In genomic region chr9:21961366-21961980, GRCm38 (mm10) we compare ENCODE assay signal across 8 mouse cellular contexts. TPM values are rescaled to one million over a fixed set of nuclear protein-coding genes. Genes with fewer than 3 reads are reported as not detected.
DNase-seq lines count a peak whose midpoint lies in the region; ATAC-seq lines count a peak whose summit lies in the region.

No protein-coding gene starts in this region.

- H3K9me3 ChIP-seq in kidney, embryonic 16.5 days (ENCODE audit: low read length) = no peaks in the 10 kb centered on the region
- H3K9me3 ChIP-seq in embryonic facial prominence, embryonic 11.5 days (replicated peaks; ENCODE audit: control insufficient read depth, low read length) = no peaks in the 10 kb centered on the region
- no peaks in the 10 kb centered on the region for H3K9me3 ChIP-seq in midbrain, embryonic 10.5 days (replicated peaks)

- peak overlapping the region; percentile 56 for H3K4me3 ChIP-seq in kidney, embryonic 16.5 days (ENCODE audit: low read length)
- H3K4me3 ChIP-seq in embryonic facial prominence, embryonic 11.5 days (ENCODE audit: low read depth, low read length) = peak overlapping the region; percentile 32
- H3K4me3 ChIP-seq in midbrain, embryonic 10.5 days = peak overlapping the region; percentile 57

- H3K9ac ChIP-seq in kidney, embryonic 16.5 days (replicated peaks; ENCODE audit: low read length) = 0 out of 2 replicates have a peak overlapping the region, but pooled peaks have one; percentile 64
- H3K9ac ChIP-seq in embryonic facial prominence, embryonic 11.5 days (replicated peaks; ENCODE audit: low read length) = no peak overlapping the region

- DNase-seq in kidney, adult 9 months = no peak
- peak; percentile 9 for DNase-seq in embryonic facial prominence, embryonic 11.5 days (ENCODE audit: low spot score)
- no peak for DNase-seq in midbrain, embryonic 10.5 days (ENCODE audit: low spot score)
- no peak for DNase-seq in yolk sac, embryonic 10.5 days (ENCODE audit: low spot score)
- DNase-seq in left cerebral cortex, postnatal 10 days (ENCODE audit: extremely low spot score in 1 of 2, low spot score in 2 of 2) = no peak
- no peak for DNase-seq in frontal cortex, postnatal 10 days (ENCODE audit: low spot score in 2 of 2)

- ATAC-seq in kidney, embryonic 16.5 days (ENCODE audit: low FRiP score, low TSS enrichment) = no peak
- no peak for ATAC-seq in embryonic facial prominence, embryonic 11.5 days (replicated peaks; ENCODE audit: insufficient number of reproducible peaks, low FRiP score, low TSS enrichment, low read depth)
- ATAC-seq in inflammation-experienced regulatory T-cells, adult 6 months = peak; percentile 13

- H3K4me1 ChIP-seq in kidney, embryonic 16.5 days (ENCODE audit: insufficient read depth, low read length) = peaks cover 45% of the 10 kb centered on the region
- 0 out of 2 replicates have a peak, but pooled peaks cover 2% of the 10 kb centered on the region for H3K4me1 ChIP-seq in embryonic facial prominence, embryonic 11.5 days (ENCODE audit: control insufficient read depth, insufficient read depth, low read length)
- peaks cover 41% of the 10 kb centered on the region for H3K4me1 ChIP-seq in midbrain, embryonic 10.5 days

- 2% methylated on average over 35 of the region's 35 CpGs for WGBS in kidney, embryonic 16.5 days
- WGBS in embryonic facial prominence, embryonic 11.5 days = 1% methylated on average over 35 of the region's 35 CpGs
- 1% methylated on average over 35 of the region's 35 CpGs for WGBS in midbrain, embryonic 10.5 days

- peak overlapping the region; percentile 93 for H3K4me2 ChIP-seq in kidney, embryonic 16.5 days (replicated peaks; ENCODE audit: low read depth, low read length)
- peak overlapping the region; percentile 53 for H3K4me2 ChIP-seq in embryonic facial prominence, embryonic 11.5 days (ENCODE audit: low read depth, low read length)

- no peak overlapping the region for H3K27ac ChIP-seq in kidney, embryonic 16.5 days (ENCODE audit: low read length)
- H3K27ac ChIP-seq in embryonic facial prominence, embryonic 11.5 days (replicated peaks; ENCODE audit: low read depth, low read length) = no peak overlapping the region
- H3K27ac ChIP-seq in midbrain, embryonic 10.5 days (replicated peaks) = no peak overlapping the region

- peaks cover 7% of the 10 kb centered on the region; the same call in 1 of the 2 replicates for H3K36me3 ChIP-seq in kidney, embryonic 16.5 days (ENCODE audit: insufficient read depth, low read length)
- no peaks in the 10 kb centered on the region for H3K36me3 ChIP-seq in embryonic facial prominence, embryonic 11.5 days (replicated peaks; ENCODE audit: control insufficient read depth, insufficient read depth, low read depth, low read length)
- peaks cover 12% of the 10 kb centered on the region for H3K36me3 ChIP-seq in midbrain, embryonic 10.5 days

- peaks cover 10% of the 10 kb centered on the region; the same call in 1 of the 2 replicates for H3K27me3 ChIP-seq in kidney, embryonic 16.5 days (ENCODE audit: insufficient read depth, low read length)
- H3K27me3 ChIP-seq in embryonic facial prominence, embryonic 11.5 days (ENCODE audit: control insufficient read depth, insufficient read depth, low read length) = peaks cover 33% of the 10 kb centered on the region
- peaks cover 63% of the 10 kb centered on the region for H3K27me3 ChIP-seq in midbrain, embryonic 10.5 days (ENCODE audit: low read depth, poor library complexity, severe bottlenecking)

- intact Hi-C loops in left cerebral cortex, postnatal 10 days (cut with DNase I) = loop anchor here (5.0 kb wide), 1 partner anchor 36 kb away; no protein-coding TSS in a partner anchor

RNA-seq across cellular contexts. Expression of gene Epor, which starts 1.8 kb away (rescaled TPM):
- polyA plus RNA-seq in kidney, embryonic 16.5 days (2015; fragmentation: Nextera tagmentation; extraction: Ambion mirVana) = 11.8 and 15.7 TPM in 2 replicates
- 3.8 and 6.4 TPM in 2 replicates for polyA plus RNA-seq in embryonic facial prominence, embryonic 11.5 days (2014; fragmentation: Nextera tagmentation; extraction: Ambion mirVana)
- polyA plus RNA-seq in inflammation-experienced regulatory T-cells, adult 6 months (2017; shearing (Covaris generic)) = under 1 TPM in 2 of 3 experiments, not detected in 1; 0.31 to 0.38 TPM
- 8.9 and 10.2 TPM in 2 replicates for polyA plus RNA-seq in midbrain, embryonic 10.5 days (2016; fragmentation: Nextera tagmentation; extraction: Ambion mirVana)
- 1 to 10 TPM; 1.4 to 1.9 TPM for total RNA-seq in left cerebral cortex, postnatal 10 days (2021)

RNA-seq across cellular contexts. Expression of gene Swsap1, which starts 5.9 kb away (rescaled TPM):
- polyA plus RNA-seq in kidney, embryonic 16.5 days (2015; fragmentation: Nextera tagmentation; extraction: Ambion mirVana) = 9.0 TPM in 2 replicates
- 17.2 and 17.4 TPM in 2 replicates for polyA plus RNA-seq in embryonic facial prominence, embryonic 11.5 days (2014; fragmentation: Nextera tagmentation; extraction: Ambion mirVana)
- polyA plus RNA-seq in inflammation-experienced regulatory T-cells, adult 6 months (2017; shearing (Covaris generic)) = 1 to 10 TPM; 3.6 to 6.2 (median 4.9) TPM
- 8.1 and 8.6 TPM in 2 replicates for polyA plus RNA-seq in midbrain, embryonic 10.5 days (2016; fragmentation: Nextera tagmentation; extraction: Ambion mirVana)
- total RNA-seq in left cerebral cortex, postnatal 10 days (2021) = 10 to 100 TPM; 12.6 to 14.9 TPM

RNA-seq across cellular contexts. Expression of gene Plppr2, which starts 24.6 kb away (rescaled TPM):
- 10.4 and 10.7 TPM in 2 replicates for polyA plus RNA-seq in kidney, embryonic 16.5 days (2015; fragmentation: Nextera tagmentation; extraction: Ambion mirVana)
- polyA plus RNA-seq in embryonic facial prominence, embryonic 11.5 days (2014; fragmentation: Nextera tagmentation; extraction: Ambion mirVana) = 6.9 and 9.5 TPM in 2 replicates
- polyA plus RNA-seq in inflammation-experienced regulatory T-cells, adult 6 months (2017; shearing (Covaris generic)) = 1 to 10 TPM in 1 of 3 experiments, under 1 TPM in 2; 0.26 to 1.2 (median 0.45) TPM
- polyA plus RNA-seq in midbrain, embryonic 10.5 days (2016; fragmentation: Nextera tagmentation; extraction: Ambion mirVana) = 14.7 and 22.4 TPM in 2 replicates
- total RNA-seq in left cerebral cortex, postnatal 10 days (2021) = 100 to 1,000 TPM; 259 to 269 TPM

RNA-seq across cellular contexts. Expression of gene Rgl3, which starts 27.8 kb away (rescaled TPM):
- 33.9 and 34.2 TPM in 2 replicates for polyA plus RNA-seq in kidney, embryonic 16.5 days (2015; fragmentation: Nextera tagmentation; extraction: Ambion mirVana)
- 1.0 and 1.3 TPM in 2 replicates for polyA plus RNA-seq in embryonic facial prominence, embryonic 11.5 days (2014; fragmentation: Nextera tagmentation; extraction: Ambion mirVana)
- not detected for polyA plus RNA-seq in inflammation-experienced regulatory T-cells, adult 6 months (2017; shearing (Covaris generic))
- 3.0 and 3.7 TPM in 2 replicates for polyA plus RNA-seq in midbrain, embryonic 10.5 days (2016; fragmentation: Nextera tagmentation; extraction: Ambion mirVana)
- 1 to 10 TPM; 1.3 to 1.8 TPM for total RNA-seq in left cerebral cortex, postnatal 10 days (2021)

RNA-seq across cellular contexts. Expression of gene Tmem205, which starts 34.1 kb away (rescaled TPM):
- 70.3 and 75.4 TPM in 2 replicates for polyA plus RNA-seq in kidney, embryonic 16.5 days (2015; fragmentation: Nextera tagmentation; extraction: Ambion mirVana)
- polyA plus RNA-seq in embryonic facial prominence, embryonic 11.5 days (2014; fragmentation: Nextera tagmentation; extraction: Ambion mirVana) = 28.5 and 33.8 TPM in 2 replicates
- 10 to 100 TPM in 1 of 3 experiments, 1 to 10 TPM in 2; 8.8 to 11.1 (median 9.7) TPM for polyA plus RNA-seq in inflammation-experienced regulatory T-cells, adult 6 months (2017; shearing (Covaris generic))
- polyA plus RNA-seq in midbrain, embryonic 10.5 days (2016; fragmentation: Nextera tagmentation; extraction: Ambion mirVana) = 39.0 and 39.2 TPM in 2 replicates
- total RNA-seq in left cerebral cortex, postnatal 10 days (2021) = 10 to 100 TPM; 31.2 to 35.1 TPM
